Mouse (Mus musculus): ENCODE results near the gene Afg1l. TPM values are rescaled to one million over a fixed set of nuclear protein-coding genes. Genes with fewer than 3 reads are reported as not detected.

The Afg1l gene
- polyA plus RNA-seq, 1 experiment from 2014 or later, result 4.4 TPM

GRCm38 (mm10) chr10:42269281-42270025, 208.9 kb downstream of the Afg1l start:
- DNase-seq (ENCODE audit: low spot score), result peak; percentile 95

- no peak for DNase-seq (ENCODE audit: low spot score)
Observed at GRCm38 (mm10) chr10:42267811-42268545, 210.4 kb downstream of the Afg1l start.

DNA sequence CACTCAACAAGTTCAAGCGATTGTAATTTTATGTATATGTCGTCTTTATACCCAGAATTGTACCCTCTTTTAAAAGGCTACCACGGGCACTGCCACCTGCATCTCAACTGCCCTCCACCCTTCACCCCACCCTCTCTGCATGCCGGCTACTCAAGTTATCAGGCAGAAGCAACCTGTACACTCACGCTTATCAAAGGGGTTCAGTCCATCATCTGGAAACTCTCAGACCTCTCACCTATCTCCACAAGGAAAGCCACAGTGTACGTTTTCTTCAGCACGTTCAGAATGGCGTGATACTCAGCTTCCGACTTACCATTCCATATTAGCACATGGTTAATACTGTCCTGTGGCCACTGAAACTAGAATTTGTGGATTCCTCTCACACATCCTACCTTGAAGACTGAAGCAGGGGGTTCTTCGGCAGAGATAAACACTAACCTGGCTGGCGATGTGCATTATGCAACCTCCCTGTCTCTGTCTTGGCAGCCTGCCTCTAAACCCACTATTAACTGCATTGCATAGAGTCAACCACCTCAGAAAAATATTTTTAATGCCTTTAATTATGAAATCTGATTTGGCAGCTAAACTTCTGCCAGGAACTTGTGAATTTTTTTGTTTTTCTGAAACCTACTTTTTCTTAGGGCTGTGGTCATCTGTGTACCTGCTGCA, 213.2 kb downstream of the Afg1l start:
- no peak for DNase-seq (ENCODE audit: low spot score)

DNA sequence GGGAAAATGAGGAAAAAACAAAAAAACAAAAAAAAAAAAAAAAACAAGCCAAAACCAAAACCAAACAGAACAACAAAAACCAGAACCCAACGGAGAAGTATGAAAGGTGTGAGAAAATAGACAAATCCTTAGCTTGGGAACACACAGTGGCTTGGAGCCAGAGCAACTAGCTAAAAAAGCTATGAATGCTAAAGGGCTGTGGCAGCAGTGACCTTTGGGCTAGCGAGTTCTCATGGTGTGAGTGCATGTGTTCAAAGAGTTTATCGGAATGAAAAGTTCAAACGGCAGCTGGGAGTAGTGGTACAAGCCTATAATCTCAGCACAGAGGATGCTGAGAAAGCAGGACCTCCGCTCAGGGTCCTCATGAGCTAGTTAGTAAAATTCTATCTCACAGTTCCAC, 214.2 kb downstream of the Afg1l start:
- DNase-seq (ENCODE audit: low spot score), result no peak

DNA sequence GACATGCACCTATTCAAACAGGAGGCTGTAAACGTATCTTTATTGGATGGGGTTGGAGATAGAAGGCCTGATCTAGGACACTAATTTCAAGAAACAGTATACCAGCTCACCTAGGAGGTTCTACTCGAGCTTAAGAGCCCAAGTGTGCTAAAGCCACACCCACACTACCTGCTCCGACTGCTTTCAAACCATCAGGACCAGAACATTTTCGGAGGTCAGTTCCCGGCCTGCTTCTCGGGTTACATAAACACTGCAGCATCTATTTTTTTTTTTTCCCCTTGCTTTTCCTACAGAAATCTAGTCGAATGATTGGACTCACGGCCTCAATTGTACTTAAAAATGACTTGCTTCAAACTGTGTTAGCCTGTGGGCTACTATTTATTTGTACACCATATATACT, 214.7 kb downstream of the Afg1l start:
- DNase-seq (ENCODE audit: low spot score), result no peak

Other genes starting within 250 kb of the Afg1l start
- 12.1 and 14.0 TPM in 2 replicates for gene Foxo3, start 201.8 kb downstream of the Afg1l start, polyA plus RNA-seq (2015; fragmentation: Nextera tagmentation; extraction: Ambion mirVana)
- 363 and 394 TPM in 2 replicates for gene Snx3, start 23.5 kb upstream of the Afg1l start, polyA plus RNA-seq (2015; fragmentation: Nextera tagmentation; extraction: Ambion mirVana)
- gene Nr2e1, start 105.1 kb upstream of the Afg1l start, polyA plus RNA-seq (2015; fragmentation: Nextera tagmentation; extraction: Ambion mirVana), result 0.10 TPM in 1 of 2 replicates, not detected in the other
- gene Ostm1, start 105.3 kb upstream of the Afg1l start, polyA plus RNA-seq (2015; fragmentation: Nextera tagmentation; extraction: Ambion mirVana), result 95.3 and 102 TPM in 2 replicates